Mouse (Mus musculus) liver, adult 2 months (tissue): ENCODE measurements around the gene Igf1r.

Experiments
- CTCF ChIP-seq: fragments of 200-500 bp; IDR thresholded peaks from 2 replicates; pipeline ENCODE4 v1.5.1; 2011; ENCODE audit warnings: low read depth, low read length, control low read depth
- POLR2A ChIP-seq: fragments of 200-500 bp; IDR thresholded peaks from 2 replicates; pipeline ENCODE4 v1.6.1; 2011; ENCODE audit warnings: low read length, control low read depth; ENCODE audit not compliant: insufficient read depth; ENCODE audit errors: extremely low read depth

GRCm38 (mm10) chr7:68061434-68061833, 108.8 kb downstream of the Igf1r start:
- TF ChIP-seq CTCF (no peak), POLR2A (no peak)
